Mouse (Mus musculus) gastrocnemius, postnatal 10 days (tissue): Measurements from ENCODE around the gene Dpp10. TPM values are rescaled to one million over a fixed set of nuclear protein-coding genes. Genes with fewer than 3 reads are reported as not detected.

Experiments
- DNase-seq: peaks from one replicate; pipeline ENCODE4 v3.0.0; 2021; ENCODE audit warnings: mixed read lengths
- total RNA-seq, 2 experiments: library from RNA; stranded (reverse); gene quantifications; 2 replicates each; pipeline ENCODE4 v1.2.3; 2021

The Dpp10 gene
- total RNA-seq, 2 experiments from 2014 or later = 0.16 to 0.47 TPM

DNA sequence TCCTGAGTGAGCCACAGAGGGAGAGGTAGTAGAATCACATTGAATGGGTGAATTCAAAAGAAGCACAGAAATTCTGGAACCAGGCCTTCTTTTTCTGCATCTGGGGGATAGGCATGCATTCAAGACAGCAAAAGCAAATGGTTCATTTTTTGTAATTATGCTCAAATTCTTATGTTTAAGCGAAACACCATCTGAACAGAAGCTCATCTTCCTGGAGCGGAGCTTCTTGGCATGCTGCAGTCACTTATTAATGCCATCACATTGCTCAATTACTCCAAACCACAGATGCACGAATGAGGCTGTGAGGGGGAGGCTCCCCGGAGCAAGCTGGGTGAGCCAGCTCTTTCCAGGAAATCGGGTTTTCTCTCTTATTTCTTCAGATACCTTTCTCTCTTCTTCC, 142.7 kb downstream of the Dpp10 start:
- no peak for DNase-seq

DNA sequence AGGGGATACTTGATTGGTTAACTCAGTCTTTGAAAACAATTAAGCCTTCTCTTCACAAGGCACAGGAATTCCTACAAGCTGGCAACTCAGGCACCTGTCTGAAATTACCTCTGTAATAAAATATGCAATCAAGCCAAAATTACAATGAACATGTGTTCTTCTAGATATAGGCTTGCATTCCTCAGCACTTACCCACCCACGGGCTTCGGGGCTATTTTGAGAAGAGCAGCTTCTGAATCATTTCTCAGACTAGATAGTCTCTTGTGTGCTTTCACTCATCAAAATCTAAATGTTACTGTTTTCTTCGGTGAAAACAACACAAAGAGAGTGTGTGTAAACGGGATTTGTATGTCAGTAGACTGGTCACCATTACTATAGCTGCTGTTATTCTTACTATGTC, 144.1 kb downstream of the Dpp10 start:
- no peak for DNase-seq

DNA sequence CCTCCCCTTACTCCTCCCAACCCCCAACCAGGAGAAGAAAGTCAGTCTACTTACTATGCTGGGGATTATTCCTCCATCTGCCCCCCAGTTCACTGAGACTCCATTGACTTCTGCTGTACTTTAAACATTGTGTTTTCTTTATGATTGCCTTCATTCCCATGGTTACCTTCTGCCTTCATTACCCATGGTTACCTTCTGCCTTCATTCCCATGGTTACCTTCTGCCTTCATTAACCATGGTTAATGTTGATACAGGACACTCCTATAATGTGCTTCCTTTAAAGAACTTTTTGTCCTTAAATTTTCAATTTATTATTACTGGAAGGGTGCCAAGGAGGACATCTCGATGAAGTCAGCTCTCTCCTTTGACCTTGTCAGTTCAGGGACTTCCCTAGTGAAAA, 158.1 kb downstream of the Dpp10 start:
- DNase-seq = no peak

DNA sequence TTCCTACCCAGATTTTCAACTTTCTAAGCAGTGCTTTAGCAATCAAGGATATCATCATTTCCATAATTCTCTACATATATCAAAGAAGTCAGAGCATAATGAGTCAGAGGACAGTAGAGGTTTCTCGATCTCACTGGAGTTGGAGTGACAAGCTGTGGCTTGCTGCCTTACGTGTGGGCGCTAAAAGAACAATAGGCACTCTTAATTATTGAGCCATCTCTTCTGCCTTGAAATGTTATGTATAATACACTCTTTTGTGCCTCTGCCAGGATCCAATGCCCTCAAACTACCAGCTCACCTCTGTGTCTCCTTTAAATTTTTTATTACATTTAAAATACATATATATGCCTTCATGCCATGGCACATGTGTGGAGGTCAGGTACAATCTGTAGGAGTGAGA, 198.5 kb downstream of the Dpp10 start:
- DNase-seq = no peak

DNA sequence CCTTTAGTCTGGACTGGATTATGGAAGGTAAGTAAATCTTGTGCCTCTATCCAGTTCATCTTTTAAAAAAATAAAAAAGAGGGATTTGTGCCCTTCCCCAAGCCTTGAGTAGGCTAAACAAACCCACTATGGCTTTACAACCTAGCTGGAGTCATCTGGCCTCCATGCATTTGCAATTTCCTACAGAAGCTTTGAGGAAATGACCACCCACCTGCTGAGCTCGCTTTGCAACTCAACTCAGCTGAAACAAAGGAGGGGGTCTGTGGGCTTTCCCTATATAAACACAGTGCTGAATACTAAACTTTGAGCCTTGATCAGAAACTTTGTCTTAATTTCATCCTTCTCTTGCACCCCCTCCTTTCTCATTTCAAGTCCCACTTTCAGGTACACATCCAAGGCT, 244.2 kb downstream of the Dpp10 start:
- DNase-seq = no peak

DNA sequence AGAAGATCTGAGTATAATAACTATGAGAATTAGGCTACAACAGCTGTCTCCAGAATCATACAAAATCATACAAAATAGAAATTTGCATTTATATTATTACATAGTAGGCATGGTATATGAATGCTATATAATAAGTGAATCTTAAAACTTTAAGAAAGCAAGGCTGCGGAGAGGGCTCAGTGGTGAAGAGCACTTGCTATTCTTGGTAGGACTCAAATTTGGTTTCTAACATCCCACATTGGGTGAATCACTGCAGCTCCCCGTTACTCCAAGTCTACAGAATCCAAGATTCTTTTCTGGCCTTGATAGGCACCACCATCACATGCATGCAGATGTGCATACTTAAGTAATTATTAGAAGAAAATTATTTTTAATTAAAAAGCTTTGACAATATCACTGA, 279.8 kb downstream of the Dpp10 start:
- no peak for DNase-seq

DNA sequence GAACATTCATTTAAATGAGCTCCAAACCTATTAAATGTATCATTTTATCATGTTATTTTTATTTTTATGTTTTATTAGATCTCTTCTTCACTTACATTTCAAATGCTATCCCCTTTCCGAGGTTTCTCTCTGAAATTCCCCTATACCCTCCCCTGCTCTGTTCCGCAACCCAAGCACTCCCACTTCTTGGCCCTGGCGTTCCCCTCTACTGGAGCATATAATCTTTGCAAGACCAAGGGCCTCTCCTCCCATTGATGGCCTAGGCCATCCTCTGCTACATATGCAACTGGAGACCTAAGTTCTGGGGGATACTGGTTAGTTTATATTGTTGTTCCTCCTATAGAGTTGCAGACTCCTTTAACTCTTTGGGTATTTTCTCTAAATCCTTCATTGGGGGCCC, 283.1 kb downstream of the Dpp10 start:
- no peak for DNase-seq

DNA sequence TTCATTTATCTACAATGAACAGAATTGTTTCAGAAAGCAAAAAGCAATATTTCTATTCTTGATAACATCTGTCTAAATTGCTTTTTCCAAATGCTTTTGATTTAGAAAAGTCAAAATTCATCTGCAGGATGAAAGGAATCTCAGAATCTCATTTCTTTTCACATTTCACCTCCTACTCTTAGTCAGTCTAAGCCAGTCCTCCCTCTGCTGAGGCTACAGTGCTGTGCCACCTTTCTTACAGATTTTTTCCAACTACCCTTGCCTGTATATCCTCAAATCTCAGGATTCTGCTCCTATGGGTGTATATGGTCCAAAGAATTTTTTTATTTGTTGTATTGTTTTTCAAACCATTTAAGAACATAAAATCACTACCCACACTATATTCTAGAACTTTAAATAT, 289.3 kb downstream of the Dpp10 start:
- no peak for DNase-seq

DNA sequence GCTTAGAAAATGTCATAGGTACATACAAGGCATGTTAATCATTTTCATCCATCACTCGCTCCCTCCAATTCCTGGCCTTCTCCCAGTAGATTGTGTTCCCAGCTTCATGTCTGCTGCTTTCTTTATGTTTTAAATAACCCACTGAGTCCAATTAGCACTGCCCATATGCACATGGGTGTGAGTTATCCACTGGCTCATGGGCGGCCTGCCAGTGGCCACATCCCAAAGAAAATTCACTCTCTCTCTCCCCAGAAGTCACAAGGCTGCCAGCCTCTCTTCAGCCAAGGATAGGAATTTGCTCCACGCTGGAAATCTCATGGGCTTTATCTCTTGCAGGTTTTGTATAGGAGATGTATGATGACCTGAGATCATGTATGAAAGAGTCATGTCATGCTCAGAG, 338.1 kb downstream of the Dpp10 start:
- no peak for DNase-seq

DNA sequence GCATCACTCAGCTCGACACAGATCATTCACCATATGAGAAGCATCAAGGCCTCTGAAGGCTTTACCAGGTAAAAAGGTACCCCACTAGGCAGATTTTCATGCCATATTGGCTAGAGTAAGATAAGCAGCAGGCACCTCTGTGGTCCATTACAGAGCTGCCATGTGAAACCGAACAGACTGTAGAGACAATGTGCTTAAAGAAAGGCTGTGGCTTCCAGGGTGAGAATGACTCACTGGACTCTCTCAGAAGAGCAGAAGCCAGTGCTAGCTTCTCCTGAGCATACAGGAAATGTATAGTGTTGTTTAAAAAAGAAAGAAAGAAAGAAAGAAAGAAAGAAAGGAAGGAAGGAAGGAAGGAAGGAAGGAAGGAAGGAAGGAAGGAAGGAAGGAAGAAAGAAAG, 386.9 kb downstream of the Dpp10 start:
- DNase-seq = no peak

DNA sequence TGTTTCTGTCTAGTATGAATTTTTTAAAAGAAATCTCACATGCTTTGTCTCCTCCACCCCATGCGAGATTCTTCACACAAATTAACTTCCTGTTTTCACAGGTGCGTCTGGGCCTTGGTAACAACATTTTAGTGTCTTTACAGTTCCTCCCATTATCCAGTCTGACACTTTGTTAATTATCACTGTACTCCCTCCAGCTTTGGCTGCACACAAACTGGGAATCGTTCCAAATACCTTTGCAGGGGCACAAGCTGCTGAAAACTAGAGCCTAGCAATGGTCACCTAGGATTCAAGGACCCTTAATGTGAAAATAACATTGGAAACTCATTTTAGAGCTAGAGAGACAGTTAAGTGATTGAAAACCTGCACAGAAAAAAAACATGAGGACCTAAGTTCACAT, 388.8 kb downstream of the Dpp10 start:
- DNase-seq = no peak

DNA sequence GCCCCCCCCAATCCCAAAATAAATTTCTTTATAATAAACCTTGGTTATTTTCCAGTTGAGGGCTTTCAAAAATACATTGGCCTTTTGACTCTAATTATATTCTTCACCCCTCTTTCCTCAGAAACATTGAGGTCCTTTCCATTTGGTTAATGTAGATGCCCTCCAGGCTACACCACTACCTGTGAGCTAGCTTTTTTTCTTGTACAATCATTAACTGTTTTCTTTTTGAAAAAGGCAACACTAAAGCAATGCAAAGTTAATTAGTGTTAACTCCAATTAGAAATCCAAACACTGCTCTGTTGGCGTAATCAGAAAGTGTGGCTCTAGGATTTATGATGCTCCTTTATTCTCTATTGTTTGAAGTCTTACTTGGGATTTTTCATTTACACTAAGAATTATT, 407.5 kb downstream of the Dpp10 start:
- DNase-seq = no peak

DNA sequence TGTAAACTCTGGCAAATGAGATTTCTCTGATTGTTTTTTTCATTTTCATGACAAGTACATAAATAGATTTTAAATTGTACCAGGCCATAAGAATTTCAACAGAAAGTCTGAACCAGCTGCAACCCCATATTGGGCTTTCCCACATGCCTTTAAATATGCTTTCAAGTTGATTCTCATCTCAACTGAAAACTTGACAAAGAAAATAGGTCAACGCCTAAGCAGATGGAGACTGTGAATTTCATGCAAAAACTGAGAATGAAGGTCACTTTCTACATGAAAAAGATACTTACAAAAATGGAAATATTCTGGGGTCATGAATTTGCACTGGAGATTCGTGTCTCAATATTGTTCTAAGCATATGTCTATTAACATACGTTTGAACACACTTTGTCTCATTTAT, 417.1 kb downstream of the Dpp10 start:
- DNase-seq = no peak

DNA sequence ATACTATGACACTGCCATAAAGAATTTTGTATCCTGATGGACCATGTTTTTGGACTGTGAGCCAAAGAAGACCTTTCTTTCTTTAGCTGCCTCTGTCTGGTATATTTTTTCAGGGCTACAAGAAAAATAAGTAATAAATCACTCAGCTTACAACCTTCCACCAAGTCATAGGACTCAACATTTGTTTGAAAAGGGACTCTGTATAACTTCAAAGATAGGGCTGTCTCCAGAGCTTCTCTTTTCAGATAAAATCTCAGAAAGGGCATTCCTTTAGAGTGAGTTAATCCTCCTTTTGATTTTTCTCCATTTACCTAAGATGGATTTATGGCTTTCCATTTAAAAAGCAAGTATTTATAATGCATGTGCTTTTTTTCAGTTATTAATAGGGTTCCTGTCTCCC, 460.5 kb downstream of the Dpp10 start:
- DNase-seq = no peak

DNA sequence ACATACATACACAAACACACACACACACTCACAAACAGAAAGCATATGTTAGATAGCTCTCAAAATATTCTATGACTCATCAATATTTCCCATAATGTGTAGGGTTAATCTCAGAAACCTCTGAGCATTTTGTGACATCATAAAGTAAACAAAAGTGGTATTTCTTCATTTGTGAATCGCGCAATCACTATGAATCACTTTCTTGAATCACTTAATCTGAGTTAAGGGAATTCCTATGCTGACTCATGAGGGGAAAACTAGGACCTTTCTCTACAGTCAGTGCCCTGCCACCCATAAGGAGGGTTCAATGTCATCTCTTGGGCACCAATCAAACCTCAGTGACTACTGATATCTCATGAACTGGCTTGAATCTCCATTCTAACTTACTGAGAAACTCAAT, 465.2 kb downstream of the Dpp10 start:
- DNase-seq = no peak

DNA sequence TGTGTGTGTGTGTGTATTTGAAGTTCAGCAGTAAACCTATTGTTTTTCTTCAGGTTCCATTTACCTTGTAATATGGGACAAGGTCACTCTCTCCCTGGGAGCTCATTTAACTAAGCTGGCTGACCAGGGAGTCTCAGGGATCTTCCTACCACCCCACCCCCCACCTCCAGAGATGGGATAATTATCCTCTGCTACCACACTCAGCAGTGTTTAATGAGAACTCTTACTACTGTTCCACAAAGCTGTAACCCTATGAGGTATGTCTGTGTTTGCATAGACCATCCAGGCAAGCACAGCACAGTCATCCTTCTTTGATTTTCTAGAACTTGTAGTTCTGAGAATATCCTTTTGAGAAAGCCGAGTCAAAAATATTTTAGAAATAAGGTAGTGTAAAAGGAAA, 471.6 kb downstream of the Dpp10 start:
- no peak for DNase-seq

DNA sequence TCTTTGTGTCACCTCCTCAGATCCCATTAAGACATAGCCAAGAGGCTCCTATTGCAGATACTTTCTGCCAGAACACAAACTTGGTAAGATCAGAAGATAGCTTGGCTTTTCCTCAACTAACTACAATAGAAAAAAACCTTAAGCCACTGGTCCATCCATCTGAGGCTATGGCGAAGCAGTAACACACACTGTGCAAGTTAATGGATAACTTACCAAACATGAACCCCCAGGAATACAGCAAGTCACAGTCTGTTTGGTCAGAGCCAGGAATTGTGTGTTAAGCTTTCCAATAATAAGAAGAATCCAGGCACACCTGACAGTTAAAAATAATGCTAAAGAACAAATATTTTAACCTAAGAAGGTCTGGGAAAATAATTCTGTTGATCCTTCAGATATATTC, 502.9 kb downstream of the Dpp10 start:
- DNase-seq = no peak

DNA sequence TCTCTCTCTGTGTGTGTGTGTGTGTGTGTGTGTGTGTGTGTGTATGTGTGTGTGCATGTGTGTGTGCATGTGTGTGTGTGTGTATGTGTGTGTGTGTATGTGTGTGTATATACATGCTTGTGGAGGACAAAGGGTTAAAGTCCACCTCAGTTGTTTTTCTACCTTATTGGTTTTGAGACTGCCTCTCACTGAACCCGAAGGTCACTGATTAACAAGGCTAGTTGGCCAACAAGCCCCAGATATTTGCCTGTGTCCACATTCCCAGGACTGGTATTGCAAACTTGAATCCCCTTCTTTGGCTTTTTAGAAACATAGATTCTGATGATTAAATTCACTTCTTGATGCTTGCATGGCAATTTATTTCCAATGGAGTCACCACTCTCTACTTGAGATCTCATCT, 577.6 kb downstream of the Dpp10 start:
- no peak for DNase-seq

DNA sequence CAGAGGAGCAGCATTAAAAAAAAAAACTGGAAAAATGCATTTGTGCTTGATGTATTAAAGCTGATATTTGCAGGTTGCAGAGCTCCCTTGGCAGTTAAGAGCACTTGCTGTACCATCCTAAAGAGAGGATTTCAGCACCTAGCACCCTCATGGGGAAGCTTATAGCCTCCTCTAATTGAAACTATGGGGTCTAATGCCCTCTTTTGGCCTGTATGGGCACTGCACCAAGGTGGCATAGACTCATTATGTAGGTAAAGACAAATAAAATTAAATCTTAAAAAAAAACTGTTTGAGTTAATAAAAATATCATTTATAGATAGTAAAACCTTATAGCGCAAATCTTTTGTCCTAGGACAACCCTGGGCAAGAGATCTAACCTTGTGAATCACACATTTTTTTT, 631.2 kb downstream of the Dpp10 start:
- no peak for DNase-seq

DNA sequence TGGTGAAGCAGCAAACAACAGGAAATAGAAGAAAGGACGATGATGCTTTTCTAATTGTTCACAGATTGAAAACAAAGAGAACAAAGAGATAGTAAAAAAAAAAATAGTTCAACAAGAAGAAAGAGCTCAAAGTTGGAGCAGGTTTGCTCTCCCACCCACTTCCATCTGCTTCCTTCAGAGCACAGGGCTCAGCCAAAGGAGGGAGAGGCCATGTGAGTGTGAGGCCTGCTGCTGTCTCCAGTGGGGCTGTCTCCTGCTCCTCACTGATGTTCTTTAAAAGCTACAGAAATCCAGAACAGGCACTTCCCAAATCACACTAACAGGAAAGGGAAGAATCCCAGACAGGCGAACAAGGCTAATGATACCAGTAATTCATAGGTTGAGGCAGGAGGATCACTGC, 694.1 kb downstream of the Dpp10 start:
- no peak for DNase-seq

DNA sequence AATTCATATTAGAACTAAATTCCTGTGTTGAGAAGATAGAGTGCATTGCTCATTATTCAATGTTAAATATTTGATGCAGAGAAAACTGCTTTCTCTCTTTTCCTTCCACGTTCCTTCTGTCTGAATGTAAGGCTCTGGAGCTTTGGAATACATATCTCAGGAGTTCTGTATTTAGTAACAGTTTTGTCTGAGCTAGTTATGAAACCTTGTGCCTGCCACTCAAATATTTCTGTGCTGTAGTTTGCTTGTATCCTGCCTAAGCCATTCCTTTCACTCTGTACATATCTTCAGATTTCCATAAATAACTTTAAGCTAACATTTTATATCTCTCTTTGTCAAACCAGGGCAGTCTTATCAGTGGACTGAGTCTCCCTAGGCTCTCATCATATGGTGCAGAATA, 707.5 kb downstream of the Dpp10 start:
- no peak for DNase-seq

DNA sequence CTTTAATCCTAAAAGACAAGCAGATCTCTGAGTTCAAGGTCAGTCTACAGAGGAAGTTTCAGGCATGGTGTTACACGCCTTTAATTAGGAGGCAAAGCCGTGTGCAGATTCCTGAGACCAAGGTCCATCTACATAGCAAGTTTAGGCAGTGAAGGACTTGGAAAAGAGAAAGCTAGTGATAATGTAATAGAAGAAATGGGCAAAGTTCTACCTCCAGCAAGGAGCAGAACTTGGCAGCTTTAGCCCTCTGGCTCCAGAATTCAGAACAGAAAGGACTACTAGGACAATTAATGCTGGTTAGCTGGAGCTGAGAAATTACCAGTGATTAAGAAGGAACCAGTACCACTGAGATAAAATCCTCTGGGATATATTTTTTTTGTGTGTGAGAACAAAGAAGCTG, 728.5 kb downstream of the Dpp10 start:
- no peak for DNase-seq
